Mouse (Mus musculus) lung, embryonic 15.5 days (tissue): ENCODE measurements at regions not wholly inside any gene's neighbourhood (a gene's known extent, or its start where the extent isn't known, plus 50 kb on each side); places are given as distances from the start of the nearest gene placed in this dataset.

Experiments used
- ATAC-seq: fragments of 200-750 bp; cut with Nextera tagmentation; 2 replicates; pipeline ENCODE4 v1.8.0; 2017; ENCODE audit warnings: moderate number of reproducible peaks, borderline replicate concordance; ENCODE audit not compliant: low FRiP score, low TSS enrichment; ENCODE audit errors: extremely low read depth
- H3K27ac ChIP-seq: fragments of 300-500 bp; sonication (generic); 2 replicates; pipeline ENCODE4 v1.5.1; 2015; ENCODE audit warnings: moderate library complexity, mild to moderate bottlenecking, inconsistent platforms
- H3K27me3 ChIP-seq: fragments of 300-500 bp; sonication (generic); 2 replicates; pipeline ENCODE4 v1.6.1; 2015; ENCODE audit warnings: inconsistent platforms
- H3K36me3 ChIP-seq: fragments of 300-500 bp; sonication (generic); 2 replicates; pipeline ENCODE4 v1.6.1; 2015; ENCODE audit warnings: inconsistent platforms
- H3K4me1 ChIP-seq: fragments of 300-500 bp; sonication (generic); 2 replicates; pipeline ENCODE4 v1.6.1; 2015; ENCODE audit warnings: inconsistent platforms
- H3K4me2 ChIP-seq: fragments of 300-500 bp; sonication (generic); 2 replicates; pipeline ENCODE4 v1.6.1; 2015; ENCODE audit warnings: inconsistent platforms, mild to moderate bottlenecking, moderate library complexity
- H3K4me3 ChIP-seq: fragments of 300-500 bp; sonication (generic); 2 replicates; pipeline ENCODE4 v1.5.1; 2015; ENCODE audit warnings: mild to moderate bottlenecking, inconsistent platforms
- H3K9ac ChIP-seq: fragments of 300-500 bp; sonication (generic); 2 replicates; pipeline ENCODE4 v1.6.1; 2015; ENCODE audit warnings: inconsistent platforms
- H3K9me3 ChIP-seq: fragments of 300-500 bp; sonication (generic); 2 replicates; pipeline ENCODE4 v1.6.1; 2016; ENCODE audit warnings: inconsistent platforms
- WGBS: fragments of 180-500 bp; shearing (Covaris S2); methylation state at CpG from one replicate; pipeline ENCODE4 v1.1.7; 2015; 5-methylcytosine and 5-hydroxymethylcytosine counted together

GRCm38 (mm10) chr7:111230630-111231029 lies 147.8 kb upstream of the Eif4g2 start:
- ATAC-seq: no peak
- no peak overlapping the region for H3K4me2 ChIP-seq
- no peak overlapping the region for H3K9ac ChIP-seq
- 66% methylated on average over 2 of the region's 2 CpGs for WGBS
- no peaks in the 10 kb centered on the region for H3K9me3 ChIP-seq
- no peaks in the 10 kb centered on the region for H3K4me1 ChIP-seq
- H3K36me3 ChIP-seq: no peaks in the 10 kb centered on the region
- no peak overlapping the region for H3K4me3 ChIP-seq
- H3K27ac ChIP-seq: no peak overlapping the region
- H3K27me3 ChIP-seq: no peaks in the 10 kb centered on the region

DNA sequence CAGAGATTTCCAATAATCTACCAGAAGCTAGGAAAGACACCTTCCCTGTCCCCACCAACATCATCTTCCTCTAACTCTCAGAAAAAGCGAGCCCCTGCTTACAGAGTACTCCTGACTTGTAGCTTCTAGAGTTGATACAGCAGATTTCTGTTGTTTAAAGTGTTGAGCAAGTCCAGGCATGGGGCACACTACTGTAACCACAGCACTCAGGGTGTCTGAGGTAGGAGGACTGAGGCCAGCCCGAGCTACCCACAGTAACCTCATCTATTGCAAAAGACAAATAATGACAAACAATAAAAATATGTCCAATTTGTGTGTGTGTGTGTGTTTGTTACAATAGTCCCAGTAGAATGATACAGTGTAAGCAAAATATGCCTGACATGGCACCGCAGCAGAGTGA lies 144.3 kb upstream of the Eif4g2 start:
- Histone ChIP-seq H3K9me3 (no peaks in the 10 kb centered on the region), H3K4me2 (no peak overlapping the region), H3K4me3 (no peak overlapping the region), H3K27me3 (no peaks in the 10 kb centered on the region), H3K36me3 (no peaks in the 10 kb centered on the region), H3K27ac (no peak overlapping the region), H3K4me1 (no peaks in the 10 kb centered on the region), H3K9ac (no peak overlapping the region)
- 50% methylated on average over 3 of the region's 3 CpGs for whole genome bisulfite sequencing
- ATAC-seq: no peak

- no peak overlapping the region for H3K9ac ChIP-seq
- no peak overlapping the region for H3K4me3 ChIP-seq
- H3K4me1 ChIP-seq: no peaks in the 10 kb centered on the region
- no peak overlapping the region for H3K27ac ChIP-seq
- WGBS: 46% methylated on average over 1 of the region's 1 CpGs
- H3K4me2 ChIP-seq: no peak overlapping the region
- no peak for ATAC-seq
- H3K9me3 ChIP-seq: no peaks in the 10 kb centered on the region
- no peaks in the 10 kb centered on the region for H3K27me3 ChIP-seq
- H3K36me3 ChIP-seq: no peaks in the 10 kb centered on the region
Measured at GRCm38 (mm10) chr7:111226026-111226656, 143.3 kb upstream of the Eif4g2 start.

DNA sequence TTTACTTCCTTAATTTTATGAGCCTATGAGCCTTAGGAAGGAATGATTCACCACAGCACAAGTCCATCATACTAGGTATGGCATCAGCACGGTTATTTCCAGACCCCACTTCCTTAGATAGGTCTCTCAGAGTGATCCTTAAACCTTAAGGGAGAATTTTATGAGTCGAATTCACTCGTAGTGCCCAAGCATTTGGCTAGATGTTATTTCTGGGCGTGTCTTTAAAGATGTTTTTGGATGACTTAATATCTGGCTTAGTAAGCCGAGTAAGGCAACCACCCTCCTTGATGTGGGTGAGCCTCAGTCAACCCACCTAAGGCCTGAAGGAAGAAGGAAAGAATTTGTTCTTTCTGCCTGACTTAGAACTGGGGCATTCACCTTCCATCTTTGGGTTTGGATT lies 132.8 kb upstream of the Eif4g2 start:
- no peak for ATAC-seq
- H3K27me3 ChIP-seq: no peaks in the 10 kb centered on the region
- no peak overlapping the region for H3K4me3 ChIP-seq

DNA sequence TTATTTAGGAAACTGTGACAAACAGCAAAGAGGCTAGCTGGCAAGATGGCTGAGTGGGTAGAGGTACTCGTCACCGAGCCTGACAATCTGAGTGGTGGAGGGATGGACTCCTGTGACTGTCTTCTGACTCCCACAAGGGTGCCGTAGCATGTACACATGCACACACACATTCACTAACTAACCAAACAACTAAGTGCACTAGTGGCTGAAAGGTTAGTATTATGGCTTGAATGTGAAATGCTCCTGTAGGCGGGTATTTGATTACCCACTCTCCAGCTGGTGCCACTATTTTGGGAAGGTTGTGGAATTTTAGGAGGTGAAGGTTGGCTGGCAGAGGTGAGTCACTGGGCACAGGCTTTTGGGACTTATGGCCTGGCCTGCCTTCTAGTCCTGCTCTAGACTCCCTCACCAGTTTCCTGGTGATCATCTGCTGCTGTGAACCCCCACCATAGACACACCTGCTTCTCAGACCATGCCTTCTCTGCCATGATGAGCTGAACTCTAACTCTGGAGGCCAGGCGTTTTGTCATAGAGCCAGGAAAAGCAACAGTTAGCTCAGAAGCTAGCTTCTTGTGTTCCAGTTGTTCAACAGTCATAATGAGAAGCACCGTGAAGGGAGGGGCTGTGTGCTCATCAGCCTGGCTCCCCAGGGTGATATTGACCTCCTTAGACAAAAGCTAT lies 131.5 kb upstream of the Eif4g2 start:
- H3K4me2 ChIP-seq: no peak overlapping the region
- H3K9ac ChIP-seq: no peak overlapping the region
- WGBS: 93% methylated on average over 6 of the region's 6 CpGs
- H3K27ac ChIP-seq: no peak overlapping the region
- no peak overlapping the region for H3K4me3 ChIP-seq
- ATAC-seq: no peak
- H3K27me3 ChIP-seq: no peaks in the 10 kb centered on the region
- no peaks in the 10 kb centered on the region for H3K9me3 ChIP-seq
- no peaks in the 10 kb centered on the region for H3K4me1 ChIP-seq
- no peaks in the 10 kb centered on the region for H3K36me3 ChIP-seq

More for the DNA sequence above, 132.8 kb upstream of the Eif4g2 start:
- H3K4me2 ChIP-seq: no peak overlapping the region
- H3K9me3 ChIP-seq: no peaks in the 10 kb centered on the region
- no peak overlapping the region for H3K9ac ChIP-seq
- H3K36me3 ChIP-seq: no peaks in the 10 kb centered on the region
- 79% methylated on average over 5 of the region's 5 CpGs for WGBS
- no peaks in the 10 kb centered on the region for H3K4me1 ChIP-seq
- no peak overlapping the region for H3K27ac ChIP-seq

GRCm38 (mm10) chr7:111212188-111212587 lies 129.4 kb upstream of the Eif4g2 start:
- no peaks in the 10 kb centered on the region for H3K27me3 ChIP-seq
- H3K36me3 ChIP-seq: no peaks in the 10 kb centered on the region
- no peak overlapping the region for H3K9ac ChIP-seq
- no peak overlapping the region for H3K4me3 ChIP-seq
- H3K4me1 ChIP-seq: no peaks in the 10 kb centered on the region
- no peak overlapping the region for H3K4me2 ChIP-seq
- no peak for ATAC-seq
- WGBS: 55% methylated on average over 5 of the region's 5 CpGs
- H3K9me3 ChIP-seq: no peaks in the 10 kb centered on the region
- no peak overlapping the region for H3K27ac ChIP-seq

DNA sequence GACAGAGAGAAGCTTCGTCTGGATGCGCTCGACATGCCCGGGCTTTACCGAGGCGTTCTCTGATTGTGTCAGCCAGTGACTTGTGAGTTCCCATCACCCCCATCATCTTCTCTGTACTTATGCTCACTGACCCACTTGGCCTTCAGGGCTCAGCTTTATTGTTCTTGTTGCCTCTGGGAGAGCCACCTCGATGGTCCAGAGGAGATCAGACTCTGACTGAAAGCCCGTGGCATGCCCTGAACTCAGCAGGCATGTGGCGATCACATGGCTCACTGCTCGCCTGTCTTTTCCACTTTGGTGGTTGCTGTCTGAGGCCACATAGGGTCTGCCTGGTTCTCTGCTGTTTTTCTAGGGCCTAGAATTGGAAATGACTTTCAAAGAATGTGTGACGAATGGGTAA lies 128.8 kb upstream of the Eif4g2 start:
- 76% methylated on average over 11 of the region's 11 CpGs for WGBS
- Histone ChIP-seq H3K36me3 (no peaks in the 10 kb centered on the region), H3K4me1 (no peaks in the 10 kb centered on the region), H3K4me3 (no peak overlapping the region), H3K4me2 (no peak overlapping the region), H3K27ac (no peak overlapping the region), H3K9ac (no peak overlapping the region), H3K9me3 (no peaks in the 10 kb centered on the region), H3K27me3 (no peaks in the 10 kb centered on the region)
- no peak for ATAC-seq

DNA sequence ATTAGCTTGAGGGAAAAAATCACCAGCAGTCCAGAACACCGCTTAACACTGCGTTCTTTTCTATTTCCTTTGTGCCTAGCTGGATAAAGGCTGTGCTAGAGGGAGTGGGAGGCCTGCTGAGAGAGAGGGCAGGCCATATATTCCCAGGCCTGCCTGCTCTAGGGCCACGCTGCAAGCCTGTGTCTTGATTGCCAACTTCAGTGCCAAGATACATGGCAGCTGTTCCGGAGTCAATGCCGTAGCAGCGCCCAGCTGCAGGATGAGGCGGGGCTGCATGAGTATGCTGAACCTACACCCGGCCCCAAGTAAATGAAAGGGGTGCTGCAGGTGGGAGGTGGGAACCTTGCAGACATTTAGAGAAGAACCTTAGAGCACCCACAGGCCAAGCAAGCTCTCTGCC lies 127.5 kb upstream of the Eif4g2 start:
- H3K27ac ChIP-seq: no peak overlapping the region
- no peaks in the 10 kb centered on the region for H3K9me3 ChIP-seq
- WGBS: 87% methylated on average over 8 of the region's 8 CpGs
- H3K36me3 ChIP-seq: no peaks in the 10 kb centered on the region
- no peaks in the 10 kb centered on the region for H3K4me1 ChIP-seq
- ATAC-seq: no peak
- no peaks in the 10 kb centered on the region for H3K27me3 ChIP-seq
- H3K4me2 ChIP-seq: no peak overlapping the region
- no peak overlapping the region for H3K9ac ChIP-seq
- no peak overlapping the region for H3K4me3 ChIP-seq

GRCm38 (mm10) chr7:111205876-111206275 lies 123.0 kb upstream of the Eif4g2 start:
- Histone ChIP-seq H3K27ac (no peak overlapping the region), H3K4me1 (no peaks in the 10 kb centered on the region), H3K4me2 (no peak overlapping the region), H3K4me3 (no peak overlapping the region), H3K27me3 (no peaks in the 10 kb centered on the region), H3K36me3 (no peaks in the 10 kb centered on the region), H3K9me3 (no peaks in the 10 kb centered on the region), H3K9ac (no peak overlapping the region)
- ATAC-seq: no peak
- 72% methylated on average over 5 of the region's 5 CpGs for WGBS

DNA sequence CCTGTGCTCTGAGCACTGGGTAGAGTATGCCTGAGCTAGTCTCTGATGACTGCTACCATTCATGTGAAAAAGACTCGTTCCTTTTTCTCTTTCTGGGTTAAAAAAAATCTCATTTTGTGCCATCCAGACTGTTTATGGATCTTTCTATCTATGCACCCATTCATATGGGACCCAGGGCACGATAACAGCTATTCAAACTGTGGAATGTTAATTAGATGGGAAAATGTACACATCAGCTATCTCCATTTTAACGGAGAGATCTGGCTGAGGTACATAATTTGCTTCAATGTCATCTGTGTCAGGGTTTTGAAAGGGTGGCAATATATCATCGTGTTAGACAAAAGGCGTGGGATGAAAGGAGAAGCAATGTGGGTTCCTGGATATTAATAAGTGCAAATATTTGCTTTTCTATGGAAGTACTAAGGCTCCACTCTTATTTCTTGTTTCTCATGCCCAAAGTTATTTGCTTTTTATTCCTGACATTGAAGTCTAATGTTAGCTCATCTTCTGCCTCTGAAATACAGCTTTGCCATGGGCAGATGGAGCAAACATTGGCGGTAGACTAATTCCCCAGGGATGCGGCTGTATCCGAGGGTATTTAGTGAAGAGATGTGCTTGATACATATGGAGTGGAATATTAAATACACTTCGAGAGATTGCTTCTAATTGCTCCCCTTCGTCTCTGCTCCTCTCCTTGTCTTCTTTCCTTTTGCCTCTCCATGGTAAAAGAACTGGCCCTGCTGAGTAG lies 116.0 kb upstream of the Eif4g2 start:
- no peaks in the 10 kb centered on the region for H3K9me3 ChIP-seq
- H3K4me3 ChIP-seq: no peak overlapping the region
- no peaks in the 10 kb centered on the region for H3K36me3 ChIP-seq
- no peaks in the 10 kb centered on the region for H3K27me3 ChIP-seq
- no peak overlapping the region for H3K9ac ChIP-seq
- H3K4me1 ChIP-seq: no peaks in the 10 kb centered on the region
- H3K27ac ChIP-seq: no peak overlapping the region
- H3K4me2 ChIP-seq: no peak overlapping the region
- WGBS: 61% methylated on average over 10 of the region's 10 CpGs
- ATAC-seq: no peak

DNA sequence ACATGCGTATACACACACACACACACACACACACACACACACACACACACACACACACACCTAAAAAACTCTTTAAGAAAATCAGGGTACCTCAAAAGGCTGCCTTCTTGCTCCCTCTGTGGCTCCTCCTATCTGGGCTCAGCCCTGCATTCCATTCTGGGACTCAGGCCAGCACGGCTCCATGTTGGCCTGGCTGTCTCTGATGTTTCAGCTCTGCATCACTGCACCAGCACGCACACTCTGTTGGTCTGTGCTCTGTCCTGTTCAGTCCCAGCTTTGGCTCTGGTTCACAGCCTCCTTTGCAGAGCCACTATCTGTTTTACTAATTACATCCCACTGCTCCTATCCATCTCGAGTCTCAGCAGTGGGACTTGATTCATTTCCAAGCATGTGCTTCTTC lies 108.8 kb upstream of the Eif4g2 start:
- H3K9ac ChIP-seq: no peak overlapping the region
- H3K27me3 ChIP-seq: no peaks in the 10 kb centered on the region
- H3K9me3 ChIP-seq: no peaks in the 10 kb centered on the region
- 0 out of 2 replicates have a peak, but pooled peaks cover 3% of the 10 kb centered on the region for H3K4me1 ChIP-seq
- ATAC-seq: peak; percentile 98
- H3K36me3 ChIP-seq: no peaks in the 10 kb centered on the region
- 0 out of 2 replicates have a peak overlapping the region, but pooled peaks have one; percentile 29 for H3K27ac ChIP-seq
- no peak overlapping the region for H3K4me2 ChIP-seq
- 34% methylated on average over 4 of the region's 4 CpGs for WGBS
- H3K4me3 ChIP-seq: no peak overlapping the region

DNA sequence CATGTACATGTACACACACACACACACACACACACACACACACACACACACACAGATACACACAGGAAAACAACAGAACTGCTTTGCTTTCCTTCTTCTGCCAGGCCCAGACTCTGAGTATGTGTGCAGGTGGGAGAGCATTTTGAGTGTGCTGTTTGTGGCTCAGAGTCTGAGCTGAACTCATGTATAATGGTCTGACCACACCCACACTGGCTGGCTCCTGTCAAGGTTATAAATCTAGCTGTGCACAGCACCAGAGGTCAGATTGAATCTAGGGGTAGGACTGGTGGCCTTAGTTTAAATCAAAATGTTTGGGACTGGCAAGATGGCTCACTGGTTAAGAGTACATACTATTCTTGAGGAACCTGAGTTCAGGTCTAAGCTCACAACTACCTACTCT lies 108.4 kb upstream of the Eif4g2 start:
- H3K4me3 ChIP-seq: no peak overlapping the region
- H3K27me3 ChIP-seq: no peaks in the 10 kb centered on the region
- ATAC-seq: no peak
- H3K4me1 ChIP-seq: 0 out of 2 replicates have a peak, but pooled peaks cover 3% of the 10 kb centered on the region
- H3K27ac ChIP-seq: no peak overlapping the region
- no peaks in the 10 kb centered on the region for H3K36me3 ChIP-seq
- no peak overlapping the region for H3K4me2 ChIP-seq
- H3K9me3 ChIP-seq: no peaks in the 10 kb centered on the region
- H3K9ac ChIP-seq: no peak overlapping the region
